Mouse (Mus musculus) spleen, adult 2 months (tissue): ENCODE measurements at regions not wholly inside any gene's neighbourhood (a gene's known extent, or its start where the extent isn't known, plus 50 kb on each side); places are given as distances from the start of the nearest gene placed in this dataset.

Experiments used
- DNase-seq, 2 experiments: peaks; one replicate each; pipeline versions ENCODE4 v3.0.0 to v3.0.0-alpha.2; 2012 to 2021; ENCODE audit warnings: low spot score in 2 of 2, low read depth in 1 of 2
- H3K27ac ChIP-seq: fragments of 200-500 bp; 2 replicates; pipeline ENCODE4 v1.5.1; 2012; ENCODE audit warnings: low read length, inconsistent platforms; ENCODE audit not compliant: insufficient read depth
- H3K27me3 ChIP-seq: fragments of 200-500 bp; 2 replicates; pipeline ENCODE4 v1.6.1; 2012; ENCODE audit warnings: mild to moderate bottlenecking, moderate library complexity, low read length, inconsistent platforms; ENCODE audit not compliant: control insufficient read depth, insufficient read depth
- H3K36me3 ChIP-seq: fragments of 200-500 bp; 2 replicates; pipeline ENCODE4 v1.6.1; 2012; ENCODE audit warnings: mild to moderate bottlenecking, low read length, inconsistent platforms; ENCODE audit not compliant: control insufficient read depth, insufficient read depth
- H3K4me1 ChIP-seq: fragments of 200-500 bp; 2 replicates; pipeline ENCODE4 v1.6.1; 2011; ENCODE audit warnings: inconsistent platforms; ENCODE audit not compliant: control insufficient read depth, insufficient read depth, insufficient read length
- H3K4me3 ChIP-seq: fragments of 200-500 bp; 2 replicates; pipeline ENCODE4 v1.5.1; 2011; ENCODE audit warnings: mild to moderate bottlenecking, inconsistent platforms; ENCODE audit not compliant: insufficient read depth, insufficient read length; ENCODE audit errors: extremely low read depth
- CTCF ChIP-seq: fragments of 200-500 bp; IDR thresholded peaks from 2 replicates; pipeline ENCODE4 v1.5.1; 2011; ENCODE audit warnings: mild to moderate bottlenecking, inconsistent platforms; ENCODE audit not compliant: insufficient read depth, insufficient read length, insufficient replicate concordance; ENCODE audit errors: extremely low read depth
- POLR2A ChIP-seq: fragments of 200-500 bp; IDR thresholded peaks from 2 replicates; pipeline ENCODE4 v1.6.1; 2011; ENCODE audit warnings: low read depth, low read length, inconsistent platforms
- WGBS: fragments of 180-500 bp; shearing (Covaris S2); methylation state at CpG from one replicate; pipeline ENCODE4 v1.1.7; 2018; 5-methylcytosine and 5-hydroxymethylcytosine counted together

DNA sequence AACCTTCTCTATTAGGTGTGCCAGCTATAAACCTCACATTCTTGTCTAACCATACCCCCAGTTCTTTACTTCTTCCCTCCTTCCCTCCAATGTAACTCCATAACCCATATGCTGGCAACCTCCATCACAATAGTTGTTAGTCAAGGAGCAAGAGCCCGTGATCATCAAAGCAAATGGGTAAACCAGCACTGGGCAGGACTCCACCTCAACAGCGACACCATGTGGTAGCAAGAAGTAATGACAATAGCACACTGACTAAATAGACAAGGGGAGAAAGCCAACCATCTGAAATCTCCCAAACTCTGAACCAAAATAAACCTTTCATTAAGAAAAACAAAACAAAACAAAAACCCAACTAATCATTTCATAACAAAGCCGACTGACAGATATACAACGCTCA lies 297.8 kb downstream of the Psat1 start:
- no peaks in the 10 kb centered on the region for H3K36me3 ChIP-seq
- TF ChIP-seq POLR2A, result no peak
- peak; percentile 50; the same call in 1 of the 2 replicates for TF ChIP-seq CTCF
- WGBS, result 27% methylated on average over 4 of the region's 4 CpGs
- no peak overlapping the region for H3K4me3 ChIP-seq
- H3K27me3 ChIP-seq, result no peaks in the 10 kb centered on the region
- H3K27ac ChIP-seq, result no peak overlapping the region
- H3K4me1 ChIP-seq, result no peaks in the 10 kb centered on the region
- DNase-seq, result peak; percentile 5 to 29

DNA sequence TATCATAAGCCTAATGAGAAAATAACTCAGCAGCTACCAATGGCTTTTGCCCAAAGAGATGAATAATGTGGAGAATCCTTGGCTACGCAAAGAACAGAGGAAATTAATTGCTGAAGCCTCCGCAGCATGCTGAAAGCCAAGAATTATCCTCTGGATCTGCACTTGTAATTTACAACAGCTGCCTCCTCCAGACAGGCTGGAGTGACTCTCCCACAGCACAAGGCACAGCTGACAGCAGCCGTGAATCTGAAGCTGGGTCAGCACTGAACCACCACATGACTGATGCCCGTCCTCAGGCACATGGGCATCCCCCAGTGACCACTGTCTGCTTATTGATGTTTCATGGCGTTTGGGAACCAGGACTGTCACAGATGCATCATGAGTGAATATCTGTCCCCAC lies 299.8 kb downstream of the Psat1 start:
- H3K4me3 ChIP-seq, result no peak overlapping the region
- WGBS, result 84% methylated on average over 5 of the region's 5 CpGs

GRCm38 (mm10) chr19:15644786-15645185 lies 302.4 kb downstream of the Psat1 start:
- WGBS, result 88% methylated on average over 4 of the region's 4 CpGs
- Histone ChIP-seq H3K27ac (no peak overlapping the region), H3K4me3 (no peak overlapping the region), H3K4me1 (no peaks in the 10 kb centered on the region), H3K27me3 (no peaks in the 10 kb centered on the region), H3K36me3 (no peaks in the 10 kb centered on the region)
- no peak for DNase-seq
- TF ChIP-seq CTCF, result no peak
- TF ChIP-seq POLR2A, result no peak

More for the DNA sequence above, 299.8 kb downstream of the Psat1 start:
- no peaks in the 10 kb centered on the region for H3K27me3 ChIP-seq
- H3K4me1 ChIP-seq, result no peaks in the 10 kb centered on the region
- H3K27ac ChIP-seq, result no peak overlapping the region
- no peak for DNase-seq
- TF ChIP-seq CTCF, result no peak
- no peak for TF ChIP-seq POLR2A
- H3K36me3 ChIP-seq, result no peaks in the 10 kb centered on the region

- H3K4me3 ChIP-seq, result no peak overlapping the region
- no peaks in the 10 kb centered on the region for H3K4me1 ChIP-seq
- peak in 1 of 2 experiments; percentile 25 for DNase-seq
- TF ChIP-seq POLR2A (no peak), CTCF (peak; percentile 50; the same call in 1 of the 2 replicates)
- no peak overlapping the region for H3K27ac ChIP-seq
- 22% methylated on average over 6 of the region's 6 CpGs for WGBS
- no peaks in the 10 kb centered on the region for H3K27me3 ChIP-seq
- H3K36me3 ChIP-seq, result no peaks in the 10 kb centered on the region
These were observed 329.8 kb downstream of the Psat1 start for GRCm38 (mm10) chr19:15617233-15617915.

DNA sequence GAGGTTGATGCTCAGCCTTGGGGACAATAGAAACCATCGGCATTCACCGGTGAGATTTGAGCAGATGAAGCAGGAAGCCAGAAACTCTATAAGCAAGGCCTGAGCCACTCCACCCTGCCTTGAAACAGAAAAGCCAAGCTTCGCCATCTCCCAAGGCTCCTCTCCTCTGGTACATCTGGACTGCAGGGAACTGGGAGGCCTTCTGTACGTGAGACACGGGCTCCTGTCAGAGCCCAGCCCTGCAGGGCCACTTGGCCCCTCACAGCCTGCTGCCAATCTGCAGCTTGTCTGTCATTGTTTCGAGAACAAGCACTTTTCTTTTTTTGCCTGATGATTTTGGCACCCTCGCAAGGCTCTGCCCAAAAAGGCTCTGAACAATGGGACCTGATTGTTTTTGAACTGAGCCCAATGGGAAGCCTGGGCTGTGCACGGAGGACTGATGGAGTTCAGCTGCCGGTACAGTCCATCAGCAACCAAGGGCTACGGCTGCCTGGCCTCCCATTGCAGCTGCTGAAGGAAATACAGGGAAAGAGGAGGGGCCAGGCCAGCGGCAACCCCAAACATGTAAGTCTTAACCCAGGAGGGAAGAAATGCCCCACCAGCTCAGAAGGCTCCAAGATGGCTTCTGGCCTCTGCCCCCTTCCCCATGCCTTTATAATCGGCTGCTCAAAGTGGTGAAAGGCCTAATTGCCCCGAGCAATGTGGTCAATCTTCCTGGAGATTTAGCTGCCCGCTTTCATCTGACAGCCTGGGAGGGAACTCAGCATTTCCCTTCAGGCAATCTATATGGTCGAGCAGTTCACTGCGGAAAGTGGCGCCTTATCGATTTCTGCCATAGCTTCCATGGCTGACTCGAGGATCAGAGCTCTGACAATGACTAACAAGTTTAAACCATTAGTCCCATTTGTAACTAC lies 332.2 kb downstream of the Psat1 start:
- Histone ChIP-seq H3K36me3 (no peaks in the 10 kb centered on the region), H3K4me1 (no peaks in the 10 kb centered on the region), H3K4me3 (no peak overlapping the region), H3K27ac (no peak overlapping the region), H3K27me3 (no peaks in the 10 kb centered on the region)
- DNase-seq, result no peak
- 81% methylated on average over 19 of the region's 19 CpGs for WGBS
- no peak for TF ChIP-seq CTCF
- TF ChIP-seq POLR2A, result no peak

- no peak overlapping the region for H3K4me3 ChIP-seq
- no peaks in the 10 kb centered on the region for H3K4me1 ChIP-seq
- 89% methylated on average over 13 of the region's 13 CpGs for WGBS
- no peak overlapping the region for H3K27ac ChIP-seq
- no peak for DNase-seq
- H3K36me3 ChIP-seq, result no peaks in the 10 kb centered on the region
- TF ChIP-seq POLR2A (no peak), CTCF (no peak)
- H3K27me3 ChIP-seq, result no peaks in the 10 kb centered on the region
These were observed 335.9 kb downstream of the Psat1 start for GRCm38 (mm10) chr19:15611137-15611758.
